Mouse (Mus musculus) heart, adult 11 months (tissue): ENCODE data around the gene Zfp874a.
A peak's percentile ranks its signal among the peaks of the same experiment; 100 is the strongest.

Experiments
- DNase-seq: peaks from one replicate; pipeline ENCODE4 v3.0.0; 2022

Gene Zfp874a

GRCm38 (mm10) chr13:67375050-67375911 is 76.1 kb downstream of the Zfp874a start, which contains the start of the genes Gm28041 and Zfp456:
Gm28041 (minus strand) TSS chr13:67375733.
Zfp456 (minus strand) TSS chr13:67375810.
- DNase-seq: peak; percentile 98
